Mouse (Mus musculus): ENCODE data around the gene Nudt7.
A peak's percentile ranks its signal among the peaks of the same experiment; 100 is the strongest.

The Nudt7 gene

GRCm38 (mm10) chr8:114133510-114134362 lies at the start of gene Nudt7:
TSS of gene Nudt7 (plus strand) at chr8:114133557.
- peak; percentile 92 to 93 for DNase-seq

GRCm38 (mm10) chr8:114087932-114088331 lies 45.4 kb upstream of the Nudt7 start:
- no peak for DNase-seq

DNA sequence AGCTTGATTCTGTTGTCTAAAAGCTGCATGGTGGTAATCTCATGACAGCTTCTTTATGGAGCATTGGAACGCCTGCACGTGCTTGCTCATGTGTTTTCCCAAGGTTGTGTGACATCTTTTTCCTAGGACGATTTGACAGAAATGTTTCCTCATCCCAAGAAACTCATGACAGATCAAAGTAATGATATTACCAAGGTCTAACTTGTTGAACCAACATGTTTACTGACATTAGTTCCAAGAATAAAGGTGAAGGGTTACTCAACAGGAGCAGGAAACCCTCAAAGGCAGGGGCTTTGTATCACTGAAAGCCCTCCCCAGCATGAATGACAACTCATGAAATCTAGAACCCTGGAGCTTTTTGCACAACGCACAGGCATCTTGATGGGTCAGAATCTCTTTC lies 42.6 kb upstream of the Nudt7 start:
- DNase-seq = no peak

GRCm38 (mm10) chr8:114093321-114093720 lies 40.0 kb upstream of the Nudt7 start:
- DNase-seq = no peak

DNA sequence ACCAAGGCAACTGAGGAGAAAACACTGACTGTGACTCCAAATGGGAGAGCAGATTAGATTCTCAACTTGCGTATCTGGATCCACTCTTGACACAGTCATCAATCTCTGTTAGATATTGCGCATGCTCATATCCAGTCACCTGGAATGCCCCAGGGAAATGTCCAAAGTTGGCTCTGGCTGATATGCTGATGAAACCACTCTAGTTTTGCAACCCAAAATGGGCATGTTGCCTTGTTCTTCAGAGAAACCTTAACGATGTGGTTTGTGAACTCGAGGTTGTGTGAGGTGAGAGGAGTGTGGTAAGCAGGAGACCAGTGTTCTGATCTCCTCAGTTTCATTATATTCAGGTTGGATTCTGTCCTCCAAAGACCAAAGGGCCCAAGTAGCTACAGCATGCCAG lies 38.8 kb upstream of the Nudt7 start:
- DNase-seq = no peak

DNA sequence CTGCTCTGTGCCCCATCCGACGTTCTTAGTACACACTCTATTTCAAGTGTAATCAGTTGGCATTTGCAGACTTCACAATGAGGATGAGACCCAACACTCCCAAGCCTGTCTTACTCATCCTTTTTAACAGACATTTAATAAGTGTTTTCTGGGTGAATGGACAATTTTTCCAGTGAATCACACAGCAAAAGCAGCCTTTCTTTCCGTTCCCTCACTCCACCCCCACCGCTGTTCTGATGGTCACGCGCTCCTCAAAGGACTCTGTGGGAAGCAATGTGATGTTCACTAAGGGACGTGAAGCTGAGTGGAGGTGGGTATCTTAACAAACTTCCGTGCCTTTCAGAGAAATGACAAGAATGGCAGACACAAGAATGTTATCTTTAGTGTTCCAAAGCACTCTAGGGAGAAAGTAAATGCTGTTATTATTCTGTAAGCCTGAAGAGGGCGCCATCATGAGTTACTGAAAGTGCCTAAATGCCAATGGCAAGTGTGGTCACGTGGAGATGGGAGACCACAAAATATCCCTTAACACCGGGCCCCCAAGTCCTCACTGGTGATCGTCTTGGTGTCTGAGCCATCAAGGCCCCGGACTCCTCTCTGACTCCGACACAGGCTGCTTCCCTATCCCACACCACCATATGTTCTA lies 32.7 kb upstream of the Nudt7 start:
- DNase-seq = no peak

DNA sequence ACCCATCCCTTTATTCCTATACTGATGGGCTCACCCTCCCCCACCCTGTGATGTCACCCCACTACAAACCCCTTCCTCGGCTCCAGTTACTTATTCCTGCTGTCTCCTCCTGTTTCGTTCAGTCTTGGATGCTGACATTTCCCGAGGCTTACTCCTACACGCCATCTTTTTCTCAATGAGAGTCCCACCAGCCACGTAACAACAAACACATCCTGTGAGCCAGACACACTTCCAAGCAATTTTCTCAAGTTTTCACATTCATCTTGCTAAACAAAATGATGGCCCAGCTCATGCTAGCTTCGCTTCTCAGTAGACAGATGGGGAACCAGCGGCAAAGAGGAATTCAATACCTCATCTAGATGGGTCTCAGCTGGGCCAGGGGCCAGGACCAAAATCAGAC lies 30.0 kb upstream of the Nudt7 start:
- no peak for DNase-seq

GRCm38 (mm10) chr8:114105971-114106370 lies 27.4 kb upstream of the Nudt7 start:
- no peak for DNase-seq

DNA sequence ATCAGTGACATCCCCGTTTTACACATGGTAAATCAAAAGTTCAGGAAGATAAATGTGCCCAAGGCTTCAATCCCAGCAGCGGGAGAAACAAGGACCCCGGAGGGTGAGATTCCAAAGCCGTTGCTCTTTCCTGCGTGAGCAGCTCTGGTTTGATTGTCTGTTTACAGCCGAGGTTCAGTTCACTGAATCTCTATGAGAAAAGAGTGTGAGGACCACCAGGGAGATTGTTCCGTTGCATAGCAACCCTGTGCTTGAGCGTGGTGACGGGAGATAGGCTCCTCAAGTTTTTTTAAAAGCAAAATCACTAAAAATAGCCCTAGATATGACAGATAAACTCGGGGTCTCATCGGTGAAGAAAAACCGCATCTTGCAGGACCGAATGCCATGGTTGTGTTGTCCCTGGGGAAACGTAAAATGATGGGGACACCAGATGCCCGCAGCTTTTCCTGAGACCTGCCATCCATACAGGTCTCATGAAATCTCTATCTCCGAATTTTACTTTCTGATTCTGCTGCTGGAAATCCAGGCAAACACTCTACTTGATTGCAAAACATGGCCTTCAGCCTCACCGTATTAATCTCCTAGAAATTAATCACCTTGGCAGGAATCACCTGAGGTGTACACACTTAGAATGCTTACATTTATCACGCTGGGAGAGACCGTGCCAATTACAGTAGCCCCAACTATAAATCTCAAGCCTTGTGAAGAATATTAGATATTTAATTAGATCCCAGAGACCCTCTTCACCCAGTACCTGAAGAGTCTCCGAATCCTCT lies 23.8 kb upstream of the Nudt7 start:
- DNase-seq = no peak

DNA sequence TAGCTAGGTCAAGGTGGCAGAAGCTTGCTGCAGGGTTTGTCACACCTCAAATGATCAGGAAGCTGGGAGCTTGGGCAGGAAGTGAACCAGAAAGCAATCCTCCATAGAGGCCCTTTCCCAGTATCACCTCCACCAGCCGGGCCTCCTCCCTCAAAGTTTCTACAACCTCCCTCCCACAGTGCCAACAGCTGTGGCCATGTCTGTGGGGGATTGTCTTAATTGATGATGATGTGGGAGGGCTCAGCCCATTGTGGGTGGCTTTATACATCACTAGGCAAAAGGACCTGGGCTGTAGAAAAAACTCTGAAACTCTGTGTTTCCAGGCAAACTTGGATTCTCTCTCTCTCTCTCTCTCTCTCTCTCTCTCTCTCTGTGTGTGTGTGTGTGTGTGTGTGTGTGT lies 18.3 kb upstream of the Nudt7 start:
- no peak for DNase-seq

DNA sequence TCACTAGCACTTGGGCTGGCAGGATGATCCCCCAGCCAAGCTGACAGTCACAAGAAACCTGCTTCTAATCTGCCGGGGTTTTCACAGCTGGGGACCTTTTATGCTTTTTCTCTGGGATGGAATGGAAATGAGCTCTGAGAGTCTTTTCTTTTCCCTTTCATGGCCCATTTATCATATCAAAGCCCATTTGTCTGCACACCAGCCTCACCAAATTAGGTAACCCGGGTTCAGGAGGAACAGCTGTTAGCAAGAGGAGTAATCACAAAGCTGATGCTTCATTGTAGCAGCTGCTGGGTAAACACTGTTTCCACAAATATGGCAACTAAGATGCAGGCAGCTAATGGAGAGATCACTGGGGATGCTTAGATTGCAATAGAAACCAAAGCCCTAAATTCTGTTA lies 17.3 kb upstream of the Nudt7 start:
- DNase-seq = no peak

GRCm38 (mm10) chr8:114117439-114117838 lies 15.9 kb upstream of the Nudt7 start:
- no peak for DNase-seq

GRCm38 (mm10) chr8:114121781-114122180 lies 11.6 kb upstream of the Nudt7 start:
- DNase-seq = no peak

GRCm38 (mm10) chr8:114123611-114124010 lies 9.7 kb upstream of the Nudt7 start:
- DNase-seq = no peak

DNA sequence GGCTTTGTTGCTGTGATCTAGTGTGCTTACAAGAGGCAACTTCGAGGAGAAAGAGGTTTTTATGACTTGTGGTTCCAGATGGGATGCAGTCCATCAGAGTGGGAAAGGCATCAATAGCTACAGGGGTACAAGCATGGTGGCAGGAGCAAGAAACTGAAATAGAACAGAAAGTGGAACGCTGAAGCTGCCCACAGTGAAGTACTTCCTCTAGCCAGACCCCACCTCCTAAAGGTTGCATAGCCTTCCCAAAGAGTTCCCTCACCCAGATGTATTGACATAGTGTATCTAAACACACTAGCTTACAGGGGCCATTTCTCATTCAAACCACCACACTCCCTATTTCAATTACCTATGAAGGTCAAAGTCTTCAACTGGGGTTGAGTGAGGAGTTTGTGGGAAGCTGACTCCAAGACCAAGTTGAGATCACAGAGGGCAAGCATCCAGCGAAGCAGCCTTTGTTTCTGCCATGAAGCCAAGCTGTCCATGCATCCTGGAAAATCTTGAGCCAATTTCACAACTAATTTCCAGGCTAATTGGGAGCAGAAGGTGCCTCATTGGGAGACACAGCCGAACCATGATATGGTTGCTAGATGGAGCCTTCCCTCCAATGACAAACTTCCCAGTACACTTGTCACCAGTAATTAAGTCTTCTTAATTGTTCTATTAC lies 9.1 kb upstream of the Nudt7 start:
- no peak for DNase-seq

DNA sequence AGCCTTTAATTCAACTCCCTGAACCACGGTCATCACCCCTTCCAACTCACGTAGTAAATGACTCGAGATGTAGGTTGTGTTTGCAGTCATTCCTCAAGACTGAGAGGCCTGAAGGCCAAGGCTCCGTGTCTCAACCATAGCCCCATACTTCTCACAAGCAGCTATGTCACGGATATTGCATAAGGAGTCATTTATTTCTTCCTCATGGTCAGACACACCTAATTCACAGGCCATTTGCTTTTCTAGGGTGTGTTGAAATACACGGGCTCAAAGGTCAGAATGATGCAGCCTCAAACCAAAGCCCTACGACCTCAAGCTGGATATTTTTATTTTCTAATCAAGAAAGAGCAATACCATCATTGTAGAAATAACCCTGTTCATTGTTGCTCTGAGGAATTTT lies 2.5 kb upstream of the Nudt7 start:
- no peak for DNase-seq

- no peak for DNase-seq
Observed at GRCm38 (mm10) chr8:114131421-114131820, 1.9 kb upstream of the Nudt7 start.

- no peak for DNase-seq
Observed at GRCm38 (mm10) chr8:114133050-114133509, 277 bp upstream of the Nudt7 start.

GRCm38 (mm10) chr8:114136750-114137149 lies 3.4 kb downstream of the Nudt7 start:
- DNase-seq = no peak

- no peak for DNase-seq
Observed at GRCm38 (mm10) chr8:114137181-114137580, 3.8 kb downstream of the Nudt7 start.

DNA sequence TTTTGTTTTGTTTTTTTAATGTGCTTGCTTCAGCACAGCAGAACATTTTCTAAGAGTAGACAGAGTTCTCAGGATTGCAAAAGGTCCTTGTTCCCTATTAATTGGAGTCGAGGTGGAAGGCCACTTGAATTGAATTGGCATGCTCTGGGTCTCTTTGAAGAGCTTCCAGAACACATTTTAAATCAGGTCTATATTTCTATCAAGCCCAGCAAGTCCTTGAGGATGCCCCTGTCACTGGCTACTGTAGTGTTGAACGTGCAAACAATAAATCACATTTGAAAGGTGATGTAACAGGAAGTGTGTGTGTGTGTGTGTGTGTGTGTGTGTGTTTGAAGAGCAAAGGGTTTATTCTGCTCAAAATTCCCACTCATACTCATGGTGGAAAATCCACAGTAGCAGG lies 7.1 kb downstream of the Nudt7 start:
- DNase-seq = no peak

- no peak for DNase-seq
Observed at GRCm38 (mm10) chr8:114142199-114142598, 8.8 kb downstream of the Nudt7 start.
